Mouse (Mus musculus): Measurements from ENCODE around the gene Gm45062.

DNA sequence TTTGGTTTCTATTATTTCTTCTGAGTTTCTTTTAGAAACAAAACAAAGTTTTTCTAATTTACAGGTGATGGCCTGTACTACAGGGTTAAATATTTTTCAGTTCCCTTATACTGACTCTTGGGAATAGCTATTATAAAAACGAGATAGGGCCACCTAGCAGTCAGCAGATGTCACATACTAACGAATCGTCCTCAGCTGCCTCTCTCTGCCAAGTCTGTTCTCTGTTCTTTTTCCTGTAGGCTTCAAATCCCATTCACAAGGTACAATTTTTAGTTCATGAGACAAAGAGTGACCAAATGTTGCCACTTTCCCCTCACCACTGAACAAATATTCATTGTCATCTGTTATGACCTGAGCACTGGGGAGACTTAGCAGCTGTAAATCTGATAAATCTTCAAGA, 244.7 kb downstream of the Gm45062 start:
- no peak for TF ChIP-seq HCFC1 (IDR thresholded peaks at IDR 0.05; ENCODE audit: borderline replicate concordance, insufficient read depth, low read length)
- no peak for TF ChIP-seq MAFK (IDR thresholded peaks at IDR 0.05; ENCODE audit: insufficient read depth, low read depth, low read length)
- no peak for TF ChIP-seq CHD2 (IDR thresholded peaks at IDR 0.05; ENCODE audit: low read depth, low read length)
- TF ChIP-seq ZC3H11A (IDR thresholded peaks at IDR 0.05; ENCODE audit: borderline replicate concordance, low read depth, low read length) = no peak
